Mouse (Mus musculus) testis, adult 2 months (tissue): ENCODE data around the gene AU022252.

Source experiments
- CTCF ChIP-seq: fragments of 200-500 bp; IDR thresholded peaks from 2 replicates; pipeline ENCODE4 v1.5.1; 2012; ENCODE audit warnings: low read depth, mild to moderate bottlenecking, inconsistent platforms, low read length, moderate library complexity; ENCODE audit not compliant: control insufficient read depth, insufficient read depth, insufficient replicate concordance
- POLR2A ChIP-seq: fragments of 200-500 bp; IDR thresholded peaks from 2 replicates; pipeline ENCODE4 v1.6.1; 2012; ENCODE audit warnings: low read depth, mild to moderate bottlenecking, inconsistent platforms, low read length, moderate library complexity; ENCODE audit not compliant: control insufficient read depth

DNA sequence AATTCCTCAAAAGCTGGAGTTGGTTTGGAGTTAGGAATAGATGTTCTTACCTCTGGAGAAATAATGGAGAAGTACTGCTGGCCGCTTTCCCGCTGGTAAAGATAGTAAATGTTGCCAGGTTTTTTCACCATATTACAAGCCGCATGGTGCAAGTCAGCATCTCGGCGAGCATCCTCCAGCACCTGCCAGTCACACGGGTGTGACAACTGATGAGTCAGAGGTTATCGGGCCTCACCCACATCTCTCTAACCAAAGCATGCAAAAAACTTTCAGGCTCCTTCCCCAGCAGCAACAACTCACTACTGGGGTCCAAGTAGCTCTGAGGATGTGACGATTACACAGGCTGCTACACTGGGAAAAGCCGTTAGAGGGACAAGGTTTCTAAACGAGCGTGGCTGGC is 5.8 kb downstream of the AU022252 start:
- TF ChIP-seq CTCF (no peak), POLR2A (no peak)
